Mouse (Mus musculus) adrenal gland, adult 18-20 months (tissue): ENCODE measurements around the gene Brat1. TPM values are rescaled to one million over a fixed set of nuclear protein-coding genes. Genes with fewer than 3 reads are reported as not detected.
"Not testable (repeated sequence)": the region's sequence is repeated elsewhere in the genome, so short reads cannot be mapped to it uniquely, and the experiment has no call there.

Experiments
- DNase-seq, 2 experiments: peaks; one replicate each; pipeline ENCODE4 v3.0.0; 2021 to 2022; ENCODE audit warnings: low spot score in 2 of 2
- long read RNA-seq, 2 experiments: library from polyadenylated mRNA; stranded (forward); transcript quantifications; one replicate each; pipeline ENCODE4 v2.0.0; 2021
- total RNA-seq, 2 experiments: library from RNA; stranded (reverse); gene quantifications; 1 replicate in 1 of 2; 2 replicates in 1 of 2; pipeline ENCODE4 v1.2.3; 2021

Gene Brat1
- 10 to 100 TPM; 12.7 to 14.9 TPM for total RNA-seq
- long read RNA-seq, experiment 1, partial matches to known transcripts, result 5 of 12 reads
- long read RNA-seq, experiment 1, other reads (novel, unspliced or antisense), result 4 of 12 reads
- long read RNA-seq, experiment 2, partial matches to known transcripts, result 17 of 25 reads
- long read RNA-seq, experiment 2, other reads (novel, unspliced or antisense), result 6 of 25 reads

DNA sequence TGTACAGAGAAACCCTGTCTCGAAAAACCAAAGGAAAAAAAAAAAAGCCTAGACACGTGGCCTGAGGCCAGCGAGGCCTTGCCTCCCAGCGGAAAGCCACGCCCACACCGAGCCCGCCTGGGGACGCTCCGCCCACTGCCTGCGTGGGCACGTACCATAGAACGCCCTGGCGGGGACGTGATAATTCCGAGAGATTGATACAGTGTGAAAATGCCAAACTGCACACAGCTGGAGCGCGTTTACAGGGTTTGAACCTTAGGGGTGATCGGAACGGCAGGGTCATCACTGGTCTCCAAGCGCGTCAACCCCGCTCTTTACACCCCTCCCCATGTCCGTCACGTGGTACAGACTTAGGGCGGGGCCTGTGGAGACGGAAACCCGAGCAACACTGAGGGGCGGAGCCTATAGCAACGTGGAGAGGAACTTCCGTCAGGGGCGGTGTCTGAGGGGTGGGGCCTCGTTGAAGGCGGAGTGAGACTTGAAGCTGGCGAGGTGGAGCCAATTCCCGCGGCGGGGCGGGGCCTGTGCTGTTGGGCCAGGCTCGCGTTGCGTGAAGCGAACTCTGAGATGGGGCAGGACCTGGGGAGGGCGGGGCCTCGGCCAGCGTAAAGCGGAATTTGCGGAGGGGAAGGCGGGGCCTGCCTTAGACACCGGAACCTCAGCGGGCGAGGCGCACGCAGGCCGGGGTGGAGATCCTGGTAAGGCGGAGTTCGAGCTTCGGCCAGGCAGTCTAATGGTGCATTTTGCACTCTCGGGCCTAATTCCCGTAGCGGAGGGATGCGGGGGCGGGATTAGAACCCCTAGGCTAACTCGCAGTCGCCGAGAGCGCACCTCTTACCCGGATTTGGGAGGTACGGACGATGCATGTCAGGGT lies at the start of gene Brat1:
Gene Brat1 (plus strand): TSS at position 634 of the 874 bp plus-strand sequence.
- DNase-seq, result peak; percentile 97 to 99

GRCm38 (mm10) chr5:140659607-140660272 lies 45.1 kb upstream of the Brat1 start:
- DNase-seq, result no peak

DNA sequence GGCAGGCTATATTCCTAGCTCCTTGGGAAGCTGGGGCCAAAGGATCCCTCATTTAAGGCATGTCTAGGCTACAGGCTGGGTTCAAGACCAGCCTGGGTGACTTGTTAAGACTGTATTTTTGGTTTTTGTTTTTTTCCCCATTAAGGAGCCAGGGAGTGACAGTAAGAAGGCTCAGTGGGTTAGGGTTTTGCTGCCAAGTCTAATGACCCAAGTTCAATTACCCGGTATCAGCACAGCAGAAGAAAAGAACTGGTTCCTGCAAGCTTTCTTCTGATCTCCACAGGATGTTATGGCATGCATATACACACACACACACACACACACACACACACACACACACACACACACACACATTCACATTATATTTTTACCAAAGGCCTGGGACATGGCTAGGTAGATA lies 44.4 kb upstream of the Brat1 start:
- DNase-seq, result no peak

DNA sequence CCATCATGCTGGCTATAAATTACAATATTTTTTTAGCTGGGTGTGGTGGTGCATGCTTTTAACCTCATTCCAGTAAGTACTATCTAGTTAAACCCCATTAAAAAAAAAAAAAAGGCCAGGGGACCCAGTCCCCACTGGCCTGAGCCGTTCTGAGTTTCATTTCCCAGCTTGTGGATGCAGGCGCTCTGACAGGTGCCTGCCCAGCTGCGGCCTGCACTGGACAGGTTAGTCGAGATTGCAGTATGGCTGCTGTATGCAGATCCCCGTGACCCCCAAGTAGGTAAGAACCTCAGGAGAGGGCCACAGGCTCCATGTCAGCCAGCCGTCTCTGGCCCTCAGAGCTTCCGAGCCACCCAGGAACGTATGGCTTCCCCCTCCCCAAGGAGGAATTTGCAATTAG lies 43.4 kb upstream of the Brat1 start:
- no peak for DNase-seq

GRCm38 (mm10) chr5:140661875-140662643 lies 42.8 kb upstream of the Brat1 start:
- no peak for DNase-seq

DNA sequence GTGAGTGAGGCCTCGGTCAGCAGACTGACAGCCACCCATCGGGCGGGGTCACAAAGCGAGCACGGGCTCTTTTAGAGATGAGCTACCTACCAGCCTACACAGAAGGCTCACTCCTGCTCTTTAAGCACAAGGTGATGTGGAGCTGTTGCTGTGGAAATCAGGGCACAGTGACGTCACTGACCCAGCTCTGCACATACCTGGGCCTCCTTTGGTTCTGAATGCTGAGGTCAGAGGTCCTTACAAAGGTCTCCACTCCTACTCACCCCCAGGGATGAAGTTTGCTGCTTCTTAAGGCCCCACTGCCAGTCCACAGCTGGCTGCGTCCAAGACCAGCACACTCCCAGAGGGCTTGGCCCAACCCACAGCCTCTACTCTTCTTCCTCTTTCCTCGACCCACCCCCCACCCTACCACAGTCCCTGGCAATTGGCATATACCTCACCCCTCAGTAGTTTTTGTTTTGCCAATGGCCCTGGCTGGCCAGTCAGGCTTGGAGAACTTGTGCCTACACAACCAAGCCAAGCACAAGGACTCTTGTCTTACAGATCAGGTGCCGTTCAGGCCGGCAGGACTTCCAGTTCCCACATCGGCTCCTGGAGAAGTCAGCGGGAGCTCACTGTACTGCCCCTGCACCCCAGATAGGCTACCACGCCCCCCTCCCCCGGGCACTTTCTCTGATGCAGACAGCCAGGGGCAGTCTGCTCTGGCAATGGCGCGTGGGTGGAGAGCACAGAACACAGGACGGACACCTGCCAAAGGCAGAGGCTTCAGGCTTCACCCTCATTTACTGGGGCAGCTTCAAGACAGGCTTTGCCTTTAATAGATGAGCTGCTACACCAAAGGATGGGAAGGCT lies 41.8 kb upstream of the Brat1 start:
- no peak for DNase-seq

- peak; percentile 64 to 65 for DNase-seq
Measured at GRCm38 (mm10) chr5:140663621-140664180, 41.1 kb upstream of the Brat1 start.

DNA sequence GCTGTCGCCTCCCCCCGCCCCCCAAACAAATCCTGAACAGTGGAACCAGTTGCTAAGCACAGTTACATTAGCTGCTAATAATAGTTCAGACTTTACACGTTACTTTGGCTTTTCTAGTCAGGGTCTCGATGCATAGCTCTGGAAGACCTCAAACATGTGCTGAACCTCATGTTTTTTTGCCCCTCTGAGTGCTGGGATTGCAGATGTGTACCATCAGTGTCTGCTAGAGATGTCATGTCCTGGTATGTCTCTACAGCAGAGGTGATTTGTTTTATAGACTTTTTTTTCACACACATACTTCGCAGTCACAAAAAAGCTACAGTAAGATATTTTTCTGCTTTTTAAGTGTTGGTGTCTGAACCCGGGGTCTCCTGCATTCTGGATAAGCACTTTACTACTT lies 32.7 kb upstream of the Brat1 start:
- DNase-seq, result no peak

DNA sequence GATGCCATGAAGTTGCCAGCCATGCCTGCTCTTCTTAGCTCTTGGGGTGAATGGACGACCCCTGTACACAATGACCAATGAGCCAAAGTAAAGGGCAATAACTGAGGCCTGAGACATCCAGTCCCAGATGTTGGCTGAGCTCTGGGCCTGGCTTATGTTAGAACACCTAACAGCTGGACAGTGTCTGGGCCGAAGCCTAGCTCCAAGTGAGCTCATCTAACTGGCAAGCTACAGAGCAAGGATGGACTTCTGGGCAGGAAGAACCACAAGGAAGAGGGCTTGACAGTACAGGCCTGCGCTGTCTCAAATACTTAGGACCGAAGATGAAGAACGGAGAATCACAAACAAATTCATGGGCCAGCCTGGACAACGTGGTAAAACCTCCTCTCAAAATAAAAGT lies 32.2 kb upstream of the Brat1 start:
- not testable (repeated sequence) for DNase-seq

- DNase-seq, result no peak
Measured at GRCm38 (mm10) chr5:140674036-140674435, 30.8 kb upstream of the Brat1 start.

- DNase-seq, result no peak
Measured at GRCm38 (mm10) chr5:140675079-140675478, 29.7 kb upstream of the Brat1 start.

GRCm38 (mm10) chr5:140675640-140676039 lies 29.2 kb upstream of the Brat1 start:
- no peak for DNase-seq

DNA sequence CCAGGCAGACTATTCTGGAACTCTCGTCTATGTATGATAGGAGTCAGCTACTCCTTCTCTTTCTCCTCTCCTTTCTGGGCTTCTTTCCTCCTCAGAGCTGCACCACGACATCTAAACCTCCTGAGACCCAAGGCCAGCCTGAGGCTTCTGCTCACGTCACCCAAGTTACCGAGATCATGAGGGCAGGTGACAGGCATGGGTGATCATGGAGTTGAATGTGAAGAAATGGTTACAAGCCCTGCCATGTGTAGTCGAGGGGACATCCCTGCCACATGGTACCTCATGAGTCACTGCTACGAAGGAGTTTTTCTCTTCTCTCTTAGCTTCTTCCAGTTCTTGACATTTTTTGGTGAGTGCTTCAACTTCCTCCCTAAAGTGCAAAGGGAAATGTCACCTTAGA lies 27.7 kb upstream of the Brat1 start:
- no peak for DNase-seq

GRCm38 (mm10) chr5:140680051-140680450 lies 24.8 kb upstream of the Brat1 start:
- DNase-seq, result no peak

DNA sequence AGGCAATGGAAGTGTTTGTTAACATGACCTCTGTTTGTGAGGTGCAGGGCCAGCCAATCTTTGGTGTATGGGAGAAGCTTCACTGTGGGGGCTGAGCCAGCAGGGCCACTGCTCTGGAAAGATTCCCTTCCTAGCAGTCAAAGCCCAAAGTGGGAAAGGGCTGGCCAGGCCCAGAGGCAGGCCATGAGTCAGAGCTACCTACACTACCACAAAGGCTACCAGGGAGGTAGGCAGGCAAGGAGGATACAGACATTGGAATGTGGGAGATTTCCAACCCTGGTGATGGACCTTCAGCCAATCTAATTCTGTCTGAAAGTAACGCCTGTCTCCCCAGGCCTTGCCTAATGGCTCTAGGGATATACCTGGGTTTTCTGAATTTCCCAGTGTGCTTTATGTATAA lies 23.9 kb upstream of the Brat1 start:
- no peak for DNase-seq

GRCm38 (mm10) chr5:140682113-140682512 lies 22.7 kb upstream of the Brat1 start:
- DNase-seq, result no peak

- peak; percentile 29 to 46 for DNase-seq
Measured at GRCm38 (mm10) chr5:140684343-140685148, 20.3 kb upstream of the Brat1 start.

- DNase-seq, result no peak
Measured at GRCm38 (mm10) chr5:140688434-140688833, 16.4 kb upstream of the Brat1 start.

DNA sequence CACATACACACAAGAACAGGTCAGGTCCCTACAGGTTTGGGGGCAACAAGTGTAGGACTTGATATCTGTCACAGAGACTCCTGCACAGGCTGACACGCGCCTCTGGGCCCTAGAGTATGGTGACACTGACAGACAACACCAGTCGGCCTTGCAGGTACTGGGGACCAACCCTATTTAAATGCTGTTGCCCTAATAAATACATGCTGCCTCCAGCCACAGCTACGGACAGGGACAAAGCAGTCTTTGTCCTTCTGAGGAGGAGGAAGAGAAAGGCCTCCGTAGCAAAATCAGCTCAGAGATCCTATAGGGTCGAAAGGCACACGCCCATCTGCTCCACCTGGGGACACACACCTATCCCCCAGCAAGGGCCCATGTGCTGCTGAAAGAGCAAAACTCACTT lies 8.8 kb upstream of the Brat1 start:
- DNase-seq, result no peak
